In the genomic region with DNA sequence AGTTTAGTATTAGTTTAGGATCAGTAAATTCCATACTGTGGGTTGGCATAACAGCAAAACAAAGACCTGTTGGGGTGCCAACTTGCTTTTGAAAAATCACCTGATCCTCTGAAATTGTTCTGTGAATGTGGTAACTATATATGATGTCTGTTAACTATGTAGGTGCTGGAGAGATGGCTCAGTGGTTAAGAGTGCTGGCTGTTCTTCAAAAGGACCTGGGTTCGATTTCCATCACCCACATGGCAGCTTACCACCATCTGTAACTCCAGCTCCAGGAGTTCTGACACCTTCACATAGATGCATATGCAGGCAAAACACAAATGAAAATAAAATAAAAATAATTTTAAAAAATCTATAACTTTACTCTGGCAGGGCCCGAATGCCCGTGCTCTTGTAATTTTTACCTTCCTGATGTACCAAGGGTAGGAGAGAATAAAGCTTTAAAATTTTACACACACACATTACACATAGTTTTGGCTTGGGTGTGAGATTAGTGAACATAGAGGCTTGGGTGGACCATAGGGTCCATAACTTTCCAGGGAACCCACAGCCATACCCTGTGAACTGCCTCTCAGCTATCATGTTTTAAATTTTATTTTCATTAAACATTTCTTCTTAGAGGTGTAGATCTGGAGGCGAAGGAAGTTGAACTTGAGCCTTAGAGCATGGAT, we compare ENCODE assay signal across 9 mouse cellular contexts. TPM values are rescaled to one million over a fixed set of nuclear protein-coding genes. Genes with fewer than 3 reads are reported as not detected.
DNase-seq lines count a peak whose midpoint lies in the region; ATAC-seq and TF ChIP-seq lines count a peak whose summit lies in the region.
"Had no signal": no experiment of that assay in that cellular context is flagged by ENCODE, and none has a peak within 500 bp of the region (broad histone marks: within the 10 kb centered on the region; RNA-seq: fewer than 3 reads in every experiment).

No protein-coding gene starts in this region.

- TF ChIP-seq CTCF in gastrocnemius, adult 2 months (IDR thresholded peaks at IDR 0.05), result no peak

- peaks cover 16% of the 10 kb centered on the region for H3K4me1 ChIP-seq in lung, embryonic 15.5 days
- peaks cover 20% of the 10 kb centered on the region for H3K4me1 ChIP-seq in limb, embryonic 10.5 days
- peaks cover 12% of the 10 kb centered on the region for H3K4me1 ChIP-seq in neural tube, embryonic 14.5 days (ENCODE audit: control insufficient read depth, insufficient read depth, low read length)

- peak overlapping the region; percentile 97 for H3K27ac ChIP-seq in gastrocnemius, adult 2 months
- H3K27ac ChIP-seq in lung, embryonic 15.5 days, result peak overlapping the region; percentile 98
- H3K27ac ChIP-seq in limb, embryonic 10.5 days, result peak overlapping the region; percentile 98
- no peak overlapping the region; the same call in 1 of the 2 replicates for H3K27ac ChIP-seq in neural tube, embryonic 14.5 days (ENCODE audit: low read depth, low read length)

- no peaks in the 10 kb centered on the region for H3K9me3 ChIP-seq in lung, embryonic 15.5 days
- H3K9me3 ChIP-seq in limb, embryonic 10.5 days (replicated peaks), result no peaks in the 10 kb centered on the region
- H3K9me3 ChIP-seq in neural tube, embryonic 14.5 days (ENCODE audit: control insufficient read depth, low read length), result no peaks in the 10 kb centered on the region

- H3K4me3 ChIP-seq in gastrocnemius, adult 2 months, result no peak overlapping the region
- no peak overlapping the region for H3K4me3 ChIP-seq in lung, embryonic 15.5 days
- H3K4me3 ChIP-seq in limb, embryonic 10.5 days, result 0 out of 2 replicates have a peak overlapping the region, but pooled peaks have one; percentile 85
- no peak overlapping the region; the same call in 1 of the 2 replicates for H3K4me3 ChIP-seq in neural tube, embryonic 14.5 days (ENCODE audit: low read depth, low read length)

- intact Hi-C loops in gastrocnemius, adult 2 months (cut with DNase I), result loop anchor here (5.0 kb wide), 1 partner anchor 82 kb away; a partner anchor contains a TSS

- peak overlapping the region; percentile 64; the same call in 1 of the 2 replicates for H3K4me2 ChIP-seq in lung, embryonic 15.5 days
- peak overlapping the region; percentile 50; the same call in 1 of the 2 replicates for H3K4me2 ChIP-seq in neural tube, embryonic 14.5 days (ENCODE audit: low read depth, low read length)

- no peaks in the 10 kb centered on the region for H3K36me3 ChIP-seq in lung, embryonic 15.5 days
- peaks cover 20% of the 10 kb centered on the region for H3K36me3 ChIP-seq in limb, embryonic 10.5 days
- no peaks in the 10 kb centered on the region for H3K36me3 ChIP-seq in neural tube, embryonic 14.5 days (ENCODE audit: control insufficient read depth, insufficient read depth, low read length)

- ATAC-seq in lung, embryonic 15.5 days (ENCODE audit: borderline replicate concordance, extremely low read depth, low FRiP score, low TSS enrichment), result no peak
- no peak for ATAC-seq in neural tube, embryonic 14.5 days (ENCODE audit: low read depth)
- no peak for ATAC-seq in inflammation-experienced regulatory T-cells, adult 6 months

- no peak for DNase-seq in gastrocnemius, adult 2 months
- DNase-seq in gastrocnemius, adult 8-10 months (ENCODE audit: low spot score in 2 of 2), result no peak
- DNase-seq in lung, postnatal 4 days, result no peak
- DNase-seq in limb, embryonic 10.5 days (ENCODE audit: low spot score), result no peak
- DNase-seq in spleen, postnatal 14 days (ENCODE audit: low spot score in 2 of 2), result no peak
- DNase-seq: cerebellum, adult 11-12 months had no signal

- no peaks in the 10 kb centered on the region for H3K27me3 ChIP-seq in lung, embryonic 15.5 days
- no peaks in the 10 kb centered on the region for H3K27me3 ChIP-seq in limb, embryonic 10.5 days (ENCODE audit: low read depth, poor library complexity, severe bottlenecking)
- H3K27me3 ChIP-seq in neural tube, embryonic 14.5 days (ENCODE audit: control insufficient read depth, insufficient read depth, low read length), result no peaks in the 10 kb centered on the region

- H3K9ac ChIP-seq in lung, embryonic 15.5 days, result no peak overlapping the region
- H3K9ac ChIP-seq in neural tube, embryonic 14.5 days (replicated peaks; ENCODE audit: low read depth, low read length), result no peak overlapping the region

- 91% methylated on average over 4 of the region's 4 CpGs for WGBS in lung, embryonic 15.5 days
- 93% methylated on average over 4 of the region's 4 CpGs for WGBS in limb, embryonic 10.5 days
- WGBS in neural tube, embryonic 14.5 days, result 98% methylated on average over 4 of the region's 4 CpGs

RNA-seq across cellular contexts. Expression of a gene that starts 1.4 kb away (rescaled TPM):
- total RNA-seq in gastrocnemius, adult 2 months (2021), result 10 to 100 TPM; 20.8 to 23.8 TPM
- total RNA-seq in gastrocnemius, adult 8-10 months (2022), result 10 to 100 TPM; 21.1 to 33.3 (median 27.3) TPM
- 87.8 and 92.9 TPM in 2 replicates for polyA plus RNA-seq in lung, embryonic 15.5 days (2015; fragmentation: Nextera tagmentation; extraction: Ambion mirVana)
- 125 and 132 TPM in 2 replicates for polyA plus RNA-seq in limb, embryonic 10.5 days (2016; fragmentation: Nextera tagmentation; extraction: Ambion mirVana)
- 87.6 and 88.0 TPM in 2 replicates for polyA plus RNA-seq in neural tube, embryonic 14.5 days (2014; fragmentation: Nextera tagmentation; extraction: Ambion mirVana)
- polyA plus RNA-seq in inflammation-experienced regulatory T-cells, adult 6 months (2017; shearing (Covaris generic)), result 100 to 1,000 TPM in 2 of 3 experiments, 10 to 100 TPM in 1; 98.6 to 202 (median 183) TPM

RNA-seq across cellular contexts. Expression of a gene that starts 24.6 kb away (rescaled TPM):
- under 1 TPM; 0.36 to 0.56 TPM for total RNA-seq in gastrocnemius, adult 2 months (2021)
- under 1 TPM in 3 of 4 experiments, not detected in 1; 0.17 to 0.88 (median 0.61) TPM for total RNA-seq in gastrocnemius, adult 8-10 months (2022)
- 2.9 and 4.1 TPM in 2 replicates for polyA plus RNA-seq in lung, embryonic 15.5 days (2015; fragmentation: Nextera tagmentation; extraction: Ambion mirVana)
- polyA plus RNA-seq in limb, embryonic 10.5 days (2016; fragmentation: Nextera tagmentation; extraction: Ambion mirVana), result 0.80 and 0.86 TPM in 2 replicates
- 0.16 and 0.59 TPM in 2 replicates for polyA plus RNA-seq in neural tube, embryonic 14.5 days (2014; fragmentation: Nextera tagmentation; extraction: Ambion mirVana)
- polyA plus RNA-seq in inflammation-experienced regulatory T-cells, adult 6 months (2017; shearing (Covaris generic)), result 100 to 1,000 TPM; 117 to 248 (median 132) TPM

Comparison
In these comparisons a context has a peak if more than half of its experiments do, and no peak if none do; other contexts are left out.
1. RNA of a gene that starts 24.6 kb away (polyA plus RNA-seq): 117 to 248 TPM in inflammation-experienced regulatory T-cells, adult 6 months; 2.9 to 4.1 TPM in lung, embryonic 15.5 days, 0.80 to 0.86 TPM in limb, embryonic 10.5 days and 0.16 to 0.59 TPM in neural tube, embryonic 14.5 days; every median in the first group is over 10 times any median in the second.